Mouse (Mus musculus) hindbrain, embryonic 10.5 days (tissue): ENCODE measurements around the gene Ankrd55. TPM values are rescaled to one million over a fixed set of nuclear protein-coding genes. Genes with fewer than 3 reads are reported as not detected.

Experiments
- DNase-seq: peaks from one replicate; pipeline ENCODE4 v3.0.0-alpha.2; 2017; ENCODE audit warnings: low spot score
- H3K27ac ChIP-seq: fragments of 300-500 bp; sonication (generic); 2 replicates; pipeline ENCODE4 v1.5.1; 2016; ENCODE audit warnings: mild to moderate bottlenecking, moderate library complexity
- H3K27me3 ChIP-seq: fragments of 300-500 bp; sonication (generic); 2 replicates; pipeline ENCODE4 v1.6.1; 2016; ENCODE audit warnings: mild to moderate bottlenecking; ENCODE audit not compliant: poor library complexity, insufficient read depth, severe bottlenecking
- H3K36me3 ChIP-seq: fragments of 300-500 bp; sonication (generic); 2 replicates; pipeline ENCODE4 v1.6.1; 2016; ENCODE audit warnings: mild to moderate bottlenecking, moderate library complexity
- H3K4me1 ChIP-seq: fragments of 300-500 bp; sonication (generic); replicated peaks from 2 replicates; pipeline ENCODE4 v1.6.1; 2016; ENCODE audit warnings: mild to moderate bottlenecking
- H3K4me3 ChIP-seq: fragments of 300-500 bp; sonication (generic); 2 replicates; pipeline ENCODE4 v1.5.1; 2016; ENCODE audit warnings: mild to moderate bottlenecking, moderate library complexity
- H3K9me3 ChIP-seq: fragments of 300-500 bp; sonication (generic); 2 replicates; pipeline ENCODE4 v1.6.1; 2016; ENCODE audit warnings: mild to moderate bottlenecking, moderate library complexity
- WGBS: fragments of 180-500 bp; shearing (Covaris S2); methylation state at CpG from one replicate; pipeline ENCODE4 v1.1.7; 2016; 5-methylcytosine and 5-hydroxymethylcytosine counted together
- polyA plus RNA-seq: library from polyadenylated mRNA; unstranded; fragments of >200 nt; fragmentation: Nextera tagmentation; extraction: Ambion mirVana; gene quantifications from 2 replicates; pipeline ENCODE4 v1.2.1, GENCODE M21; 2016

Ankrd55 gene
- polyA plus RNA-seq, 1 experiment from 2014 or later = 1.9 TPM

DNA sequence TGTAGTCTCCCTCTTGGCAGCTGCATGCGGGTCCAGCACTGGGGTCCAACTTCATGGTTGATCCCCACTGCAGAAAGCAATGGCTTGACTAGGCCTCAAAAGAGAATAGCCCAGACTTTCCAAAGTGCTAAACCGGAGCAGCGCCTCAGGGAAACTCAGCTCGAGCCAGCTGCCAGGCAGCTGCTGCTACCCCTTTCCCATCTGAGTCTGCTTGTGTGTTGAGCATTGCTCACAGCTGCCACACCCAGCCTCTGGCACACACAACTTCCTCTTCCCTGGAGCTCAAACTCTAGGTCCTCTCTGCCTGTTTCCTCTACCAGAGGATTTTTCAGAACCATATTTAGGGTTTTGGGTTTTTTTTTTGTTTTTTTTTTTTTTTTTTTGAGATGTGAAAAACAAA, 77.5 kb downstream of the Ankrd55 start:
- H3K27ac ChIP-seq = no peak overlapping the region
- 71% methylated on average over 4 of the region's 4 CpGs for WGBS
- no peaks in the 10 kb centered on the region for H3K27me3 ChIP-seq
- H3K4me3 ChIP-seq = no peak overlapping the region
- H3K9me3 ChIP-seq = no peaks in the 10 kb centered on the region
- DNase-seq = no peak
- H3K4me1 ChIP-seq = 0 out of 2 replicates have a peak, but pooled peaks cover 7% of the 10 kb centered on the region
- H3K36me3 ChIP-seq = no peaks in the 10 kb centered on the region

DNA sequence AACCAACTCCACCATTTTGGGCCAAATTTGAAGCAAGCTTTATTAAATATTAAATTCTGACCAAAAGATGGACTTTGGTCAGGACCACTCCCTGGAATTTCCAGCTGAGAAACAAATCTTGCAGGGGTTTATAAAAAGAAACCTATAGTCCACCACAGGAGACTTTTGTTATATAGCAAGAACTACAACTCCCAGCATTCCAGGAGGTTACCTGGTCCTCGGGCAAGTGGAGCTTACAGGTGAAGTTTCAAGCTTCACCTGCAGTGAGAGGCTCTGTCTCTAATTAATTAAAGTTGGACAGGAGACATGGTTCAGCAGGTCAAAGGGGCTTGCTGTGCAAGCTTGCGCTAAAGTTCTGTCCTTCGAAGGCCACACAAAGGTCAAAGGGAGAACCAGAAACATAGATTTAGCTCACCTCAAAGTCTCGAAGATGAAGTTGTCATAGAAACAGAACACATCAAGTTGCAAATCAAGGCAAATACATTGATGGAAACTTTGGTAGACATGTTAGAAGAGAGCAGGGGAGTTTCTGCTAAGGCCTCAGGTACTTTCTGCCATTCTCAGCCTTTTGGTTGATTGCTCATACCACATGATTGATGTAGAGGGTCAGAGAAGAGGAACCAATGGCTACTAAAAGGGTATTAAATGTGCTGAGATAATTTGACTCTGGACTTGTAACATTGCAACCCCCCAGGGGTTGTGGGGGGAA, 78.2 kb downstream of the Ankrd55 start:
- DNase-seq = no peak
- Histone ChIP-seq H3K4me3 (no peak overlapping the region), H3K36me3 (no peaks in the 10 kb centered on the region), H3K9me3 (no peaks in the 10 kb centered on the region), H3K27ac (no peak overlapping the region), H3K4me1 (0 out of 2 replicates have a peak, but pooled peaks cover 7% of the 10 kb centered on the region), H3K27me3 (no peaks in the 10 kb centered on the region)
- WGBS = 83% methylated on average over 4 of the region's 4 CpGs

DNA sequence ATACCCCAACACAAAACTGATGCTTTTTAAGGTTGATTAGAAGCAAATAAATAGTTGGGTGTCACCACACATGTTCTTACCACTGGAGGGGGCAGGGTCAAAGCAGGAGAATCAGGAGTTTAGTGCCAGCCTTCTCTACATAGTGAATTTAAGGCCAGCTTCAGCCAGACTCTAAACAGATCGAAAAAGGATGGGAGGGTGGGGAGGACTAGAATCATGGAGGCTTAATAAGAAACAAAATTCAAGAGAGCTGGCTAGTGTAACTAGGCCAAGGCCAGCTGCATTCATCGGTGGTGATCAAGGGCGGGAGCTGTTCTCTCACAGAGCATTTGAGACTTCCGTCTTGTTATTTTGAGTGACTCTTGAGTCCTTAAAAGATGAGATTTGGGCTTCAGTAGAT, 83.5 kb downstream of the Ankrd55 start:
- Histone ChIP-seq H3K9me3 (no peaks in the 10 kb centered on the region), H3K4me3 (no peak overlapping the region), H3K36me3 (no peaks in the 10 kb centered on the region), H3K27ac (no peak overlapping the region), H3K27me3 (no peaks in the 10 kb centered on the region), H3K4me1 (peaks cover 3% of the 10 kb centered on the region)
- WGBS = 91% methylated on average over 4 of the region's 4 CpGs
- DNase-seq = no peak

- 52% methylated on average over 8 of the region's 8 CpGs for WGBS
- no peak for DNase-seq
Observed at GRCm38 (mm10) chr13:112375766-112376165, 87.5 kb downstream of the Ankrd55 start.

DNA sequence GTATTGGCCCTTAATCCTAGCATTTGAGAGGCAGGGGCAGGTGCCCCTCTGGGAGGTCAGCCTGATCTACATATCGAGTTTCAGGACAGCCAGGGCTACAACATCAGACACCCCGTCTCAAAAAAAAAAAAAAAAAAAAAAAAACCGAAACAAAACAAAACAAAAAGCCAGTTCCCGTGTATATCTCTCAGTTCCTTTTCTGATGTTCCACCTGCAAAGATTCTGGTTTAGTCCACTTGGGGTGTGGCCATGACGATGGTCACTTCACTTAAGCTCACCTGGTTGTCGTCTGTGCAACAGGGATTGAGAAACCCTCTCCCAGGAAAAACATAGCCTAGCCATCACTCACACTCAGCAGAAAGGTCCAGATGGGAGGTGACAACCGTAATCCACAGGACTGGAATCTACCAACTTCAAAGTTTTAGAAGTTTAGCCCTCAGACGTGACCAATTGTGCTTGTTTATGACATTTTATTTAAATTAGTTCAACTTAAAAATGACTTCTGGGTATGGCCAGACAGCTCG, 90.6 kb downstream of the Ankrd55 start:
- DNase-seq = no peak
- no peaks in the 10 kb centered on the region for H3K9me3 ChIP-seq
- H3K27ac ChIP-seq = no peak overlapping the region
- 78% methylated on average over 9 of the region's 9 CpGs for WGBS
- H3K36me3 ChIP-seq = no peaks in the 10 kb centered on the region
- no peaks in the 10 kb centered on the region for H3K27me3 ChIP-seq
- H3K4me3 ChIP-seq = no peak overlapping the region
- H3K4me1 ChIP-seq = peaks cover 10% of the 10 kb centered on the region

More at GRCm38 (mm10) chr13:112375766-112376165, 87.5 kb downstream of the Ankrd55 start:
- no peaks in the 10 kb centered on the region for H3K36me3 ChIP-seq
- H3K4me3 ChIP-seq = no peak overlapping the region
- peaks cover 3% of the 10 kb centered on the region for H3K4me1 ChIP-seq
- no peak overlapping the region for H3K27ac ChIP-seq
- no peaks in the 10 kb centered on the region for H3K9me3 ChIP-seq
- no peaks in the 10 kb centered on the region for H3K27me3 ChIP-seq

DNA sequence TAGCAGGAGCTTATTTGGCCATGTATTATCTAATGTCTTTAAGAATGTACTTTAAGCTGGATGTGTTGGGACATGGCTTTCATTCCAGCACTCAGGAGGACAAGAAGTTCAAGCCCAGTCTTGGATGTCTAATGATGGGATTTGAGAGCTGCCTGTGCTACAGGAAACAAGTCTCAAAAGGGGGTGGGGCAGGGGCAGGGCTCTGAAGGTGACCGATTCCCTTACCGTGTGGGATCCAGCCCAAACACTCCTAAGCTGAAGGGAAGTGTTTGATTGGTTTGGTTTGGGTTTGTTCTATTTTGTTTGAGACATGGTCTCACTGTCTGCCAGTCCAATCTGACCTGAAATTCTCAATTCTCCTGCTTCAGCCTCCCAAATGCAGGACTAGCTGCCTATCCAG, 93.2 kb downstream of the Ankrd55 start:
- Histone ChIP-seq H3K36me3 (no peaks in the 10 kb centered on the region), H3K27ac (no peak overlapping the region), H3K9me3 (no peaks in the 10 kb centered on the region), H3K4me3 (no peak overlapping the region), H3K4me1 (0 out of 2 replicates have a peak, but pooled peaks cover 7% of the 10 kb centered on the region), H3K27me3 (no peaks in the 10 kb centered on the region)
- DNase-seq = no peak
- 71% methylated on average over 2 of the region's 2 CpGs for WGBS

- H3K4me3 ChIP-seq = no peak overlapping the region
- H3K4me1 ChIP-seq = 0 out of 2 replicates have a peak, but pooled peaks cover 7% of the 10 kb centered on the region
- H3K9me3 ChIP-seq = no peaks in the 10 kb centered on the region
- H3K27me3 ChIP-seq = no peaks in the 10 kb centered on the region
- no peak overlapping the region for H3K27ac ChIP-seq
- no peak for DNase-seq
- no peaks in the 10 kb centered on the region for H3K36me3 ChIP-seq
- 72% methylated on average over 4 of the region's 4 CpGs for WGBS
Observed at GRCm38 (mm10) chr13:112382457-112382856, 94.2 kb downstream of the Ankrd55 start.

GRCm38 (mm10) chr13:112382956-112383355, 94.7 kb downstream of the Ankrd55 start:
- 72% methylated on average over 3 of the region's 3 CpGs for WGBS
- Histone ChIP-seq H3K27me3 (no peaks in the 10 kb centered on the region), H3K36me3 (no peaks in the 10 kb centered on the region), H3K4me1 (0 out of 2 replicates have a peak, but pooled peaks cover 7% of the 10 kb centered on the region), H3K4me3 (no peak overlapping the region), H3K9me3 (no peaks in the 10 kb centered on the region), H3K27ac (no peak overlapping the region)
- DNase-seq = no peak

GRCm38 (mm10) chr13:112383941-112384659, 95.8 kb downstream of the Ankrd55 start:
- Histone ChIP-seq H3K36me3 (no peaks in the 10 kb centered on the region), H3K4me1 (0 out of 2 replicates have a peak, but pooled peaks cover 7% of the 10 kb centered on the region), H3K27ac (no peak overlapping the region), H3K9me3 (no peaks in the 10 kb centered on the region), H3K4me3 (no peak overlapping the region), H3K27me3 (no peaks in the 10 kb centered on the region)
- WGBS = 83% methylated on average over 11 of the region's 11 CpGs
- no peak for DNase-seq

DNA sequence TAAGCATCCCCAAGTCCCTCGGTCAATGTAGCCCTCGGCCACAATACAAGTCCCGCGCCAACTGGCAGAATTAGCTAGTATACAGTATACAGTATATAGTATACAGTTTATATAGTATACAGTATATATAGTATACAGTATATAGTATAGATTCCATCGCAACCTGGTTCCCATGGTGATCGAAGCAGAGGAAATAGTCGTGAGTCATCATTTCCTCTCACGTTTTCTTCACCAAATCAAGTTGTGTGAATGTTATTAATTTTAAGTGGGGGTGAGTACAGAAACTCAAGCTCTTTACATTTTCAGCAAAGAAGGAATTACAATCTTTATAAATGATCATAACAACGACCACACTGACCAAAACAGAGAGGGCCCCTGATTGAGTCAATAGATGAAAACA, 96.8 kb downstream of the Ankrd55 start:
- no peak for DNase-seq
- H3K27me3 ChIP-seq = no peaks in the 10 kb centered on the region
- 95% methylated on average over 9 of the region's 9 CpGs for WGBS
- H3K36me3 ChIP-seq = no peaks in the 10 kb centered on the region
- no peak overlapping the region for H3K4me3 ChIP-seq
- no peaks in the 10 kb centered on the region for H3K9me3 ChIP-seq
- 0 out of 2 replicates have a peak, but pooled peaks cover 7% of the 10 kb centered on the region for H3K4me1 ChIP-seq
- H3K27ac ChIP-seq = no peak overlapping the region

GRCm38 (mm10) chr13:112386494-112387075, 98.3 kb downstream of the Ankrd55 start:
- Histone ChIP-seq H3K4me3 (no peak overlapping the region), H3K27ac (no peak overlapping the region), H3K9me3 (no peaks in the 10 kb centered on the region), H3K36me3 (no peaks in the 10 kb centered on the region), H3K4me1 (0 out of 2 replicates have a peak, but pooled peaks cover 7% of the 10 kb centered on the region), H3K27me3 (no peaks in the 10 kb centered on the region)
- WGBS = 93% methylated on average over 2 of the region's 2 CpGs
- no peak for DNase-seq

- DNase-seq = no peak
- H3K4me1 ChIP-seq = 0 out of 2 replicates have a peak, but pooled peaks cover 7% of the 10 kb centered on the region
- 84% methylated on average over 5 of the region's 5 CpGs for WGBS
- H3K36me3 ChIP-seq = no peaks in the 10 kb centered on the region
- H3K27me3 ChIP-seq = no peaks in the 10 kb centered on the region
- H3K9me3 ChIP-seq = 0 out of 2 replicates have a peak, but pooled peaks cover 2% of the 10 kb centered on the region
- H3K27ac ChIP-seq = no peak overlapping the region
- no peak overlapping the region for H3K4me3 ChIP-seq
Observed at GRCm38 (mm10) chr13:112387279-112387678, 99.0 kb downstream of the Ankrd55 start.
